Mouse (Mus musculus) embryonic stem cell, embryonic (primary cell): ENCODE results near the gene Dlg1.

Source experiments
- CTCF ChIA-PET, 4 experiments: fragments of 300-600 bp in 2 of 4; fragments of 350-600 bp in 2 of 4; sonication (Branson Sonifier 250); formaldehyde crosslinking; loops; one replicate each; lab custom pipeline; 2022; ENCODE audit warnings: inconsistent platforms in 2 of 4; lab: Charles Lee
- POLR2A ChIA-PET, 4 experiments: fragments of 300-600 bp in 2 of 4; fragments of 350-600 bp in 2 of 4; sonication (Branson Sonifier 250); formaldehyde crosslinking; loops; one replicate each; lab custom pipeline; 2022; ENCODE audit warnings: antibody characterized with exemption in 4 of 4, inconsistent platforms in 1 of 4; lab: Charles Lee

The Dlg1 gene

DNA sequence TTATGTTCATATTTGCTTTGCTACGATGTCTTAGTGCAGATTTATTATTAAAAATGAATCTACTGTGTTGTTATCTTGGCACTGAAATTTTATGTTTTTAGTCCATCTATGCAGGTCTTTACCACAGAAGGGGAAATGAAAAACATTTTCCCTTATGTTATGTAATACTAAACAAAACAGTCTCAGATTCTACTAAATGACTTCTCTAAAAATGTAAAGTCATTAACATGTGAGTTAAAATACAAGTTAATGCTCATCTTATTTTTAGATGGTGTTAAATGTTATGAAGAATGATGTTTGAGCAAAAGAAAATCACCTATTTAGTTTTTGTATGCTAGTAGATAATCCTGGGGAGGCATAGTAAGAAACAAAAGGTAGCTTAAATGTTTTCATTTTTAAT lies 91.8 kb downstream of the Dlg1 start:
- ChIA-PET POLR2A (interaction anchor here in 2 of 4 experiments (1.0 to 1.4 kb wide), 3 partner anchors 11 to 140 kb away, joined by 3 to 4 read pairs (median 3); no protein-coding TSS in a partner anchor), CTCF (no interaction called here)

DNA sequence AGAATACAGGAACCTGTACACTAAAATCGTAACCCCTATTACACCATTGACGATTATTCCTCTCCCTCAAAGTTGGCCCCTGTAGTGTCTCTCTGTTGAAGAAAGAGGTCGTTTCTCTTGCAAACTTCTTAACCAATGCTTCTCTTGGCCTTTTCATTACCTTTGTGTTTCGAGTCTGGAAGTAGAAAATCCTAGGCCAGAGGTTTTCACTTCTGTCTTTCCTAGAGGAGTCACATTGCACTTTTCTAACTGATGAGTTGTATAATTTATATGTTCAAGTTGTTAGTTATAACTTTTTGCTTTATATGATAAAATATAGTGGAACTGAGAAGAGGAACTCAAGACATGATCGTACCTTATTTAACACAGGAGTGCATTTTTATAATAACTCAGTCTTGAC lies 93.2 kb downstream of the Dlg1 start:
- CTCF ChIA-PET = no interaction called here
- POLR2A ChIA-PET = no interaction called here

DNA sequence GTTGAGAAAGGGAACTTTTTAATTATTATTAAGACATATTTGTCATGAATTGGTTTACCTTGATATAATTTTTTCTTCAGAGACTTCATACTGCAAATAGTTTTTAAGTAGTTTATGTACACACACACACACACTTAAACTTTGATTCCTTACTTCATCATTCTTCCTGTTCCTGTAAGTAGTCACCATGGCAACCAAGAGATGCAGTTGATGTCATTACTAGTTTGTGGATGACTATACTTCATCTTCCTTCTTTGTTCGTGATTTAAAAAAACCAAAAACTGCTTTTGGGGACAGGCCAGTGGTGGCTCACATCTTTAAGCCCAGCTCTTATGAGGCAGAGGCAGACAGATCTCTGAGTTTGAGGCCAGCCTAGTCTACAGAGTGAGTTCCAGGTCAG lies 94.4 kb downstream of the Dlg1 start:
- POLR2A ChIA-PET = no interaction called here
- CTCF ChIA-PET = no interaction called here

DNA sequence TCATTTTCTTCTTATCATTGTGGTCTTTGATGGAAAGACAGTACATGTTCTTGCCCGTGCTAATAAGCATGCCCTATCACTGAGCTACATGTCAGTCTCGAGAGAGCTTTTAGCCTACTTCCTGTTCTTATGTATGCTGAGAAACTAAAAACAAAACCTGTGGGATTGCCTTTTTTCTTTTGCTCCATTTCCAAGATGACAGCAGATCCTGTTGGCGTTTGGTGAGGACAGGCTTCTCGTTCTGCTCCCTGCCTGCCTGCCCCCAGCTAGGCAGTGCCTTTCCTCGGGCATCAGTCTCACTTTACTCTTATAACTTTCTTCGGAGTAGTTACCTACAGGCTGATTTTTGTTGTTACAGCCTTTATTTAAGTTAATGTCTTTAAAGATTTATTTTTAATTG lies 96.2 kb downstream of the Dlg1 start:
- ChIA-PET CTCF (interaction anchor here in 2 of 4 experiments (0.5 to 0.6 kb wide), 2 partner anchors 207 to 1249 kb away, joined by 6 to 10 read pairs; no protein-coding TSS in a partner anchor), POLR2A (interaction anchor here in 2 of 4 experiments (0.5 to 0.9 kb wide), 2 partner anchors 257 to 319 kb away, joined by 3 to 5 read pairs; no protein-coding TSS in a partner anchor)

DNA sequence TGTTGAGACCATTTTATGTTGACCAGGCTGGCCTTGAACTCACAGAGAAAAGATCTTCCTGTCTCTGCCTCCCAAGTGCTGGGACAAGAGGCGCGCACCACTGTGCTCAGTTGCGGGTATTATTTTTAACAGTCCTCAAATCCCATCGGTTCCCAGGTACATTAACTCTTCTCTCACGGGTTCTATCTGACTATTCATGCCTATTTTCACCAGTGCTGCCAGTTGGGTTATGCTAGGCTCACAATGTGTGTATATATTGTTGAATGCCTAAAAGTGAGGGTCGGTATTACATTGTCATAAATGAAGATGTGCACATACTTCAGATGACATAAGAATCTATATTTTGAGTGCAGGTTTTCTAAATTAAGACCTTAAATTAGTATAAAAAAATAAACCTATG lies 103.1 kb downstream of the Dlg1 start:
- CTCF ChIA-PET = no interaction called here
- POLR2A ChIA-PET = no interaction called here

DNA sequence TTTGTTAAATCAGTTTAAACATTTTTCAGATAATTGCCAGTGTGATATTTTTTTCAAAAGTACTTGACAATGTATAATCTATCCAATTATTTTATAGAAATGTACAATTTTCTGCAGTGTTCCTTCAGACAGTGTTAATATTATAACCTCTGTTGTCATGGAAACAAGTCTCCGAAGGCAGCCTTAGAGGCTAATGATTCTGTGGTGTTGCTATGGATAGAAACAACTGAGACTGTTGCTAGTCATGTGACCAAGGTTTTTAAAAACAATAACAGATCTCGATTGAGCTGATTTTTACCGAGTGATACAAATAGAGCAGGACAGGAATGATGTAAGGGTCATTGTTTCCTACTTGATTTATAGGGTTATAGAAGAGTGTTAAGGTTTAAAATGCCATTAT lies 103.5 kb downstream of the Dlg1 start:
- CTCF ChIA-PET = no interaction called here
- POLR2A ChIA-PET = interaction anchor here in 1 of 4 experiments (0.6 kb wide), 1 partner anchor 26 kb away, joined by 3 read pairs; no protein-coding TSS in a partner anchor

DNA sequence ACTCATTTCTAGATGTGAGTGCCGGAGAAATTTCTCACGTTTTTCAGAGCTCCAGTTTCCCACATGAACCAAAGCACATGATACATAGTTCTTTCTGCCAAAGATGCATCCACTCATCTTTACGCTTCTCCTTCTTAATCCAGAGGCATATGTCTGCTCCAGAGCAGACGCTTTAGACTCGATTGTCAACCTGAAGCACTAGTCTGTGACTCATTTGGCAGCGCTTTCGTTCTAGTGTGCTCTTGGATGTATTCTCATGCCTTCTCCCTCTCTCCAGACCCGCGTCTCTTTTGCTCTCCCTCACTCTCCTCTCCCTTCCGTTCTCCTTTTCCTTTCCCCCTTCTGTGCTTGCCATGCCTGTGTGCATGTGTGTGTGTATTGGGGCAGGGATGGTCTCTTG lies 112.7 kb downstream of the Dlg1 start:
- ChIA-PET POLR2A (interaction anchor here in 1 of 4 experiments (2.2 kb wide), 1 partner anchor 9 kb away, joined by 8 read pairs; no protein-coding TSS in a partner anchor), CTCF (interaction anchor here in 1 of 4 experiments (0.8 kb wide), 1 partner anchor 15 kb away, joined by 3 read pairs; no protein-coding TSS in a partner anchor)

DNA sequence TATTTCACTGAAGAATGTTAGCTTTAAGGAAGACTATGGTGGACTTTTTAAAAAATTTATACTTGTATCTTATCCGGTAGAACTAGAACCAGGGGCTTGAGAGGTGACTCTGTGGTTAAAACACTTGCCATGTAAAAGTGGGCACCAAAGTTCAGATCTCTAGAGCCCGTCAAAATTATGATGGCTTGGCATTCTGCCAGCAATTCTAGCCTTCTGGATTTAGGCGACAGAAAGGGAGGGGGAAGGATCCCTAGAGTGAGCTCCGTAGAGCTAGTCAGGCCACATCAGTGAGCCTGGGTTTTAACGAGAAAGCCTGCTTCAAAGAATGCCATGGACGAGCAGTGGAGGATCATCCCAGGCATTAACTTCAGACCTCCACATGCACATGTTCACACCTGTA lies 117.8 kb downstream of the Dlg1 start:
- CTCF ChIA-PET = no interaction called here
- POLR2A ChIA-PET = no interaction called here

DNA sequence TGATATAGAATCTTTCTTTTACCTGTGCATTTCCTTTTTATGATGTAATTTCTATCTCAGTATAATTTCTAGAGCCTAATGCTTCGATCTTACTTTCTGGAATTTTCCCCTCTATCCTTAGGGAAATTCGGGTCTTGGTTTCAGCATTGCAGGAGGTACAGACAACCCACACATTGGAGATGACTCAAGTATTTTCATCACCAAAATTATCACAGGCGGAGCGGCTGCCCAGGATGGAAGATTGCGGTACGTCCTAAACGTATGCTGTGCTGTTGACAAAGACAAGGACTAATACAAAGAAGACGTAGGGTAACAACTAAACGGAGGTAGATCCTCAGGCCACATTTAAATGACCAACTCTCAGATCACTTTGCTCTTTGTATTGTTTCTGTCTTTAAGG lies 126.8 kb downstream of the Dlg1 start:
- ChIA-PET POLR2A (no interaction called here), CTCF (no interaction called here)

DNA sequence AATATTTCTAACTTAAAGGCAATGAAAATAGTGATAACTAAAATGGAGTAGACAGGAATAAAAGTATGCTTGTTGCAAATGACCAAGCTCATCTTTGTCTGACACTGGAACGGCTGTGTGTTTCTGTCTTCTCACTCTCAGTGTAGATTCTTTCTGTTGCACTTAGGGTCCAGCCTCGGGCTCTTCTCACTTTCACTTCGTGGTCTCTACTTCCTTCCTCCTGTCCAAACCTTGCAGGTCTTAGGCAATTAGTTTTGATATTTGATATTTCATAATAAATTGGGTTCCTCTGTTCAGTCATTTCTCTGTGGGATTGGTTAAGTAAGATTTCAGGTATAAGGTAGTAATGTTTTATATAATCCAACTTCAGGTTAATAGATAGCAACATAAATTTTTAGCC lies 140.4 kb downstream of the Dlg1 start:
- ChIA-PET CTCF (no interaction called here), POLR2A (no interaction called here)

DNA sequence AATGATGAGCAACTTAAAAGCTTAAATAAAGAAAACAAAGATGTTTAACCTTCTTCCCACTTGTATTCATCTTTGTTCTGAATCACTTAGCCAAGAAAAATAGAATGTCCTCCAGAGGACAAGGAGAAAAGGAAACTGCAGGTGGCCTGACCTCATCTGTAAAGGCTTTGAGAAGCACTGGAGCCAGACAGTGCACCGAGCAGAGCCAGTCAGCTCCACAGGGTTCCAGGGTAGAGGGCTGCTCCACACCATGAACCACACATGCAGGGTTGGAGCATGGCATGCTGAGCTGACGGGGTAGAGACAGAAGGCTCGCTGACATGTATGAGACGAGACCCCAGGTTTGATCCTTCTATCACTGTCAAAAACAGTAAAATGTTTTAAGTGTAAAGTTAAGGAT lies 162.8 kb downstream of the Dlg1 start:
- ChIA-PET CTCF (no interaction called here), POLR2A (interaction anchor here in 1 of 4 experiments (1.1 to 1.6 kb wide), 6 partner anchors 10 to 67 kb away, joined by 3 to 5 read pairs (median 3); no protein-coding TSS in a partner anchor)

DNA sequence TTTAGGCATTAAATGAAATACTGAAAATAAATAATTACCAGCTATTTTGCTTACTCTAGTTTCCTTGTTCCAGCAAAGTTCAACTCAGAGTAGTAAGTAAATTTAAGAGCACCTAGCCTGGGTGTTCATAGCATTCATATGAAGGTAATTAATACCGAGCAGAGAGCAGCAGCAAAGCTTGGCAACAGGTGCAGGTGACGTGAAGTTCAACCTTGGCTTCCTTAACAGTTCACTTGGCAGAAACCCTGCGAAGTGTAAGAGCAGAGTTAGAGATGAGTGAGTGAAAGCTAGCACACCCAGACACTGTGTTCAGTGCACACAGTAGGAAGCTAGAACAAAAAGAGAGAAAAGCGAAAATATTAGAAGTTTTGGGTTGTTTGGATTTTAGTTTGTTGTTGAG lies 167.5 kb downstream of the Dlg1 start:
- ChIA-PET CTCF (no interaction called here), POLR2A (interaction anchor here in 1 of 4 experiments (1.1 kb wide), 1 partner anchor 44 kb away, joined by 3 read pairs; no protein-coding TSS in a partner anchor)

DNA sequence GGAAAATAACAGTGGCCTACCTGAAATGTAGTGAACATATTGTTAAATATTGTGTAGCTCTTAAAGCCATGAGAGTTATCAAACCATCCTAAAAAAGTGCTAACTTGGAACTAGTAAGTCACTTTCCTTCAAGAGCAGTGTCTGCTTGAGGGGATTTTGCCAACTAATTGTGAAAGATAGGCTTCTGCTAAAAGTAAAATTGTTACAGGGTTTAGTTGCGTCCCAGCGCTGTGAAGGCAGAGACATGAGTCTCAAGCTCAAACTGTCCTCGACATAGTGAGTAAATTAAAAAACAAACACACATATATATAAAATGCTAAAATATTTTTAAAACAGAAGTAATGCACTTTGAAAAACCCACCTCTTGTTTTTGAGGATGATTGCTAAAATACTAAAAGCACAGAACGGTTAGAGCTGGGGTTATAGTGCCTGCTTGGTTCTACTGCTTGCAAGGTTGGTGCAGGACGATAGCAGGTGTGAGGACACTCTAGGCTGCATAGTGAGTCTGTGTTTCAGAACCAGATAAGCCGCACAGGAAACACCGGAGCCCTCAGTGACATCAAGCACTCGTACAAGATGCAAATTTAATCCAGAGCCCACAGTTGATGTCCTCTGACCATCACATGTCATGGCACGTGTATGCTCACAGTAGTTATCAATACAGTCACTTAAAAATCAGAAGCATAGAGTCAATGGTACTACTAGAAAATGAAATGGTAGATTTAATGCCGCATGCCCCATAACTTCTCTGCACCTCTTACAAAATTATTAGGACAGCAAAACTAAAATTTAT lies 169.6 kb downstream of the Dlg1 start:
- ChIA-PET POLR2A (no interaction called here), CTCF (no interaction called here)

DNA sequence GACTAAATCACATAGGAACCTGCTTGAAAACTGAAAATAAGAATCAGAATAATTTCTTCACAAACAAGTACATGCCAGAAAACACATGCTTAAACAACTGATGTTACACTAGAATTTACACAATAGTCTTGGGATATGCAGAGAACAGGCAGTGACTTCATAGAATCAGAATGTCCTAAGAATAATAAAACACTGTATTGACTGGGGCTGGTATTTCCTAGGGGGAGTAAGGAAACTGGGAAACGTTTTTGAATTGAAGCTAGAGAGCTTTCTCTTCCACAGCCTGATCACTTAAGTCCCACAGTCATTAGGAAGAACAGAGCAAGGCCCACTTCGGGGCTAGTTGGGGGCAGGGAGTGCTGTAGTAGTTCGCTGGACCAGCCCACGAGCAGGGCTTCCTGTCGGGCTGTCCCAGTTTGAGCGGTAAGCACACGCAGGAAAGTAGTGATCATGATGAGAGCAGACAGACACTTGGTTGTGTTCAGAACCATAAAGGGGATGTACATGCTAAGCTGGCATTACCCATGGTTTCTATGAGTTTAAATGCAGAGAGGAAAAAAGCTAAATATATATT lies 170.9 kb downstream of the Dlg1 start:
- CTCF ChIA-PET = no interaction called here
- POLR2A ChIA-PET = interaction anchor here in 1 of 4 experiments (0.6 kb wide), 1 partner anchor 36 kb away, joined by 4 read pairs; no protein-coding TSS in a partner anchor

DNA sequence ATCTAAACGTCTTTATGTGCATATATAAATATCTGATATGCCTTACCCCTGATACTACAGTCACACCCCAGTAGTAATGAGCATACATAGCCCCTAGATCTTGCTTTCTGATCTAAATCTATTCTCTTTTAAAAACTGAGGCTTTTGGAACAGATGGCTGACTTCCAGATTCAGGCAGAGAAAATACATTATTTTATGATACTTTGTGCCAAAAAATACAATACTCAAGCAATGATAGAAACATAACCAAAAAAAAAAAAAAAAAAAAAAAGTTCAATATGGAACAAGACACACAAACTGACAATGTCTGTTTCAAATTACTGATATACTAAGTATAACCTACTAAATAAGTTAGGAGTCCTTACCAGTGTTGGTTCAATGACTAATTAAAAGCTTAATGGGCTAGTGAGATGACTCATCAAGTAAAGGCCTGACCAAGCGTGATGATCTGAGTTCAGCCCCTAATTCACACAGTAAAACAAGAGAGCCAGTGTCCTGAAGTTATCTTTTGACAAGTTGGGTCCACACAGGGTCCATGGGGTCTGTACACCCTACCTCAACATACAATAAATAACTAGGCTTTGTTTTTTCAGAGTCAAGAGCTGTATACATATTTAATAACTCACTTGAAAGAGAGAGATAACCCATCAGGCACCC lies 171.5 kb downstream of the Dlg1 start:
- ChIA-PET POLR2A (interaction anchor here in 2 of 4 experiments (0.5 to 1.0 kb wide), 3 partner anchors 30 to 226 kb away, joined by 3 to 4 read pairs (median 3); no protein-coding TSS in a partner anchor), CTCF (interaction anchor here in 2 of 4 experiments (0.7 to 1.4 kb wide), 2 partner anchors 71 to 849 kb away, joined by 3 to 9 read pairs; no protein-coding TSS in a partner anchor)

DNA sequence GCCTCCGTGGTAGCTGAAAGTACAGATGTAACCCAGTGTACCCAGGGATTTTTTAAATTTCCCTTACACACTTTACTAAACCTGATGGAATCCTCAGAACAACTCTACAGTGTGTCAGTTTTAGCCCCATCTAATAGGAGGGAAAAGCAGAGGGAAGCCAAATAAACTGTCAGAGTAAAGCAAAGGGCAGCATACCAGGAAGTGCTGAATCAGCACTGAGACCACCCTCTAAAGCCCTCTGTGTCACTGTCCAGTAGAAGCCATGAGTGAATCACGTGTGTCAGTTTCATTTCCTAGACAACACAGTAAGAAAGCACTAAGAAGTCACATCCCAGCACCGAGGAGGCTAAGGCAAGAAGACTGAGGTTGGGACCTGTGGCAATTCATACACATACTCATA lies 174.1 kb downstream of the Dlg1 start:
- ChIA-PET POLR2A (interaction anchor here in 1 of 4 experiments (0.6 to 1.4 kb wide), 3 partner anchors 10 to 394 kb away, joined by 3 to 5 read pairs (median 3); no protein-coding TSS in a partner anchor), CTCF (no interaction called here)

DNA sequence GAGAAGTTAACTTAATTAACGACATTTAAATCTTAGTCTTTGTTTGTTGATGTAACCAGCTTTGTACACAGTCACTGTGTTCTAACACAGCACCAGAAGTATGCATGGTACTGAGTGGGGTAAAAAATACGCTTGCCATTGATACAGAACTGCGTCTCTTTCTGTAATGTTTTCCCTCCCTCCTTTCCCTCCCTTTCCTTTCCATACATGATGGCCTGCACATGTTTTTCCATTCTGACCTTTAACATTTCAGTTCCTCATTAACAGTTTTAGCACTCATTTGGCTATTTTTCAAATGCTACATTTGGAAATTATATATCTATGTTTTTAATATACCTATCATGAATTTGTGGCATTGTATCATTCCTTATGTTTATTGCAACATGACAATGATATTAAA lies 181.0 kb downstream of the Dlg1 start:
- POLR2A ChIA-PET = interaction anchor here in 2 of 4 experiments (0.6 to 1.1 kb wide), 2 partner anchors 17 to 382 kb away, joined by 3 to 4 read pairs; no protein-coding TSS in a partner anchor
- CTCF ChIA-PET = interaction anchor here in 1 of 4 experiments (0.8 kb wide), 1 partner anchor 62 kb away, joined by 3 read pairs; no protein-coding TSS in a partner anchor

DNA sequence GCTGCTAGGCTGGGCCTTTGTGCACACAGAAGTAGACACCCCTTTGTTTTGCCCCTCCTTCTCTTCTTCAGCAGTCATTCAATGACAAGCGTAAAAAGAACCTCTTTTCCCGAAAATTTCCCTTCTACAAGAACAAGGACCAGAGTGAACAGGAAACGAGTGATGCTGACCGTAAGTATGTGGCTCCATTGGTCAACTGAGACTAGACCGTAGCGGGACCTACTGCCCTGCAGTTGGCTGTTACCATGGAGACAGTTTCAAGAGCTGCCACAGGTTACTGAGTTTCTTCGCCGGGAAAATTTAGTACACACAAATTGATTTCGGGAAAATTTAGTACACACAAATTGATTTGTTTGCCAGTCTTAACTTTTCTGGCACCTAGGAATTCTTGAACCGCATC lies 183.5 kb downstream of the Dlg1 start:
- POLR2A ChIA-PET = interaction anchor here in 2 of 4 experiments (0.9 to 2.6 kb wide), 3 partner anchors 8 to 183 kb away, joined by 3 to 6 read pairs (median 3); partner anchors contain the start of gene Dlg1 (in 1 of the 2)
- CTCF ChIA-PET = interaction anchor here in 1 of 4 experiments (1.4 to 1.6 kb wide), 2 partner anchors 97 to 389 kb away, joined by 3 read pairs; no protein-coding TSS in a partner anchor

DNA sequence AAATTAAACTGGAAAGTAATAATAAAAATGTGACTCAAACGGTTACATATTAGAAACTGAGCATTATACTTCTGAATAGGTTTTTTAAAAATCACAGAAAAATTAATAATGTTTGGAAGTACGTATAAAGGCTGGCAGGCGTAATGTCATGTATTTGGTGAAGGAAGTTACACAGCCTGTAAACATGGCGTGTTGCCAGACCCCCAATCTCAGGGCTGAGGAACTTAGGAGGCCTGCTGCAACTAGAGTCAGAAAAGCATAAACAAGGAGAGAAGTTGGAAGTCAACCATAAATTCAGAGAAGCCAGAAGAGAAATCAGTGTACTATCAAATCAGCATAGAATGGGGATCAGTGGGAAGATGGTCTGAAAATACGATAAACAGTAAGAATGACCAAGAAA lies 200.7 kb downstream of the Dlg1 start:
- CTCF ChIA-PET = no interaction called here
- POLR2A ChIA-PET = no interaction called here
